Mouse (Mus musculus): ENCODE measurements around the gene Hap1. TPM values are rescaled to one million over a fixed set of nuclear protein-coding genes. Genes with fewer than 3 reads are reported as not detected.

Hap1 gene
- total and polyA plus RNA-seq, 2 experiments from 2014 or later = 2.0 to 3.5 TPM

DNA sequence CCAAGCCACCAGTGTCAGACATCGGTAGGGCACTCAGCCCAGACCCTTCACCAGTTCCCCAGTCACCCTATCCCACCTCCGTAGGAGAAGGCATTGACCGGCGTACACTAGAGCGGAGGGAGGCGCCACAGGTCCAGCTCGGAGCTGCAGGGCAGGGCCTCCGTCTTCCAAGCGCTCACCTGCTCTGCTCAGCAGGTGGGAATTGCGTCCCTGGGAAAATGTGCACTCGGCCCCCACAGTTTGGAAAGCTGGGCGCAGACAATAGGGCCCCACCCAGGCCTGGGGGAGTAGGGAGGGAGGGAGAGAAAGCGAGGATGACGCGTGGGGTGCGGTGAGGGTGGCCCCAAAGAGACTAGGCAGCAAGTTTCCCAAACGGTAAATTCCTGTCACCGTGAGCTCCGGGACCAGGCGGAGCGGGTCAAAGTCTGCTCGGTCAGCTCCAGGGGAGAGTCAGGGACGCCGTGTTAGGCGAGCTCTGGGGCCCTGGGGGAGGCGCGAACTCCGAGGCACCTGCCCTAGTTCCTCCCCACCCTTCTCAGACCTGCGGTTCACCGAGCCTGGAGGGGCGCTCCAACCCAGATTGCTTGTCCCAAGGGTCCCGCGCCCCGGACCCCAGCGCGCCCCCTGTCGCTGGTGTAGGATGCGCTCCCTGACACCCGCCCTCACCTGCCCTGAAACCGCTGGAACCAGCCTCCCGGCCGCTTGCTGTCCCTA lies 41.1 kb upstream of the Hap1 start:
- Histone ChIP-seq H3K4me2 (ENCODE audit: low read depth, low read length) (peak overlapping the region; percentile 82), H3K36me3 (replicated peaks; ENCODE audit: control insufficient read depth, insufficient read depth, low read length) (0 out of 2 replicates have a peak, but pooled peaks cover 4% of the 10 kb centered on the region), H3K27ac (ENCODE audit: low read depth) (peak overlapping the region; percentile 89), H3K27me3 (ENCODE audit: control insufficient read depth, insufficient read depth, low read length) (no peaks in the 10 kb centered on the region), H3K4me1 (ENCODE audit: control insufficient read depth, insufficient read depth) (peaks cover 67% of the 10 kb centered on the region), H3K9me3 (replicated peaks; ENCODE audit: control insufficient read depth, low read length) (no peaks in the 10 kb centered on the region), H3K4me3 (ENCODE audit: low read depth, low read length) (peak overlapping the region; percentile 79), H3K9ac (replicated peaks; ENCODE audit: low read depth, low read length) (peak overlapping the region; percentile 86)
- DNase-seq (ENCODE audit: low spot score) (peak; percentile 44), ATAC-seq (ENCODE audit: insufficient read depth, low read depth) (peak; percentile 11)
- peak; percentile 42 for TF ChIP-seq CTCF (IDR thresholded peaks at IDR 0.05; ENCODE audit: low read depth)
- peak; percentile 50; the same call in 1 of the 2 replicates for TF ChIP-seq EP300 (IDR thresholded peaks at IDR 0.05; ENCODE audit: low read depth)
- under 1% methylated on average over 41 of the region's 42 CpGs for WGBS

DNA sequence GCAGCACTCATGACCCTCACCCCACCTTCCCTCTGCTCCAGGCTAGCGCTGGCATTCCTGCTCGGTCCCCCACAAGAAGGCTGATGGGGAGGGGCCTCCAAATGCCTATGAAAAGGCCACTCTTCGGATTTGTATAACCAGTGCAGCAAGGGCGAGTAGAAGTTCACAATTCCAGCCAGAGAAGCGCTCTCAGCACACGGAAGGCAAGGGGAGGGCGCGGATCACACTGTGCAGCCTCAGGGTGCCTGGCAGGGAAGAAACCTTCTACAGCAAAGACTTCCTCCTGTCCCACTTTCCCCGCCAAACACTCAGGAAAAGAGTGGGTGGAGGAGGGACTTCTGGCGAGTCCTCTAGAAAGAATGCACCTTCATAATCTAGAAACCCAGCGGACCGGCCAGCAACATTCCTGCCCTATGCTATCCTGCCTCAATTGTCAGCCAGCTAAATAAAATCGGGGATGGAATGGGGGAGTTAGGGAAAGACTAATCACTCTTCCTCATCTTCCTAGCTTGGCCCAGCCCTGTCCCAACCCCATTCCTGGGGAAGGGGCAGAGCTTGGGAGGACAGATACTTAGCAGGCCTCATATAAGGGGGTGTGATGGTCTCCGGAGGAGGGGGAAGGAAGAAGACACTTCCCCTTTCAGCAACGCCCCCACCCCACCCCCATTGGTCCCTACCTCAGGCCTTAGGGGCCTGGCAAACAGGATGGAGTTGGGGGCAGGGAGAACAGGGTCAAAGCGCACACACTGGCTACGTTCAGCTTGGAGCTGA lies 40.1 kb upstream of the Hap1 start:
- Histone ChIP-seq H3K9me3 (replicated peaks; ENCODE audit: control insufficient read depth, low read length) (no peaks in the 10 kb centered on the region), H3K4me2 (ENCODE audit: low read depth, low read length) (peak overlapping the region; percentile 82), H3K4me3 (ENCODE audit: low read depth, low read length) (peak overlapping the region; percentile 79), H3K27me3 (ENCODE audit: control insufficient read depth, insufficient read depth, low read length) (no peaks in the 10 kb centered on the region), H3K27ac (ENCODE audit: low read depth) (peak overlapping the region; percentile 89), H3K9ac (replicated peaks; ENCODE audit: low read depth, low read length) (peak overlapping the region; percentile 86), H3K4me1 (ENCODE audit: control insufficient read depth, insufficient read depth) (peaks cover 67% of the 10 kb centered on the region), H3K36me3 (replicated peaks; ENCODE audit: control insufficient read depth, insufficient read depth, low read length) (0 out of 2 replicates have a peak, but pooled peaks cover 4% of the 10 kb centered on the region)
- ATAC-seq (ENCODE audit: insufficient read depth, low read depth) (no peak), DNase-seq (ENCODE audit: low spot score) (peak; percentile 47)
- WGBS = 8% methylated on average over 17 of the region's 17 CpGs
- TF ChIP-seq CTCF (IDR thresholded peaks at IDR 0.05; ENCODE audit: low read depth) (no peak), EP300 (IDR thresholded peaks at IDR 0.05; ENCODE audit: low read depth) (peak; percentile 71)

DNA sequence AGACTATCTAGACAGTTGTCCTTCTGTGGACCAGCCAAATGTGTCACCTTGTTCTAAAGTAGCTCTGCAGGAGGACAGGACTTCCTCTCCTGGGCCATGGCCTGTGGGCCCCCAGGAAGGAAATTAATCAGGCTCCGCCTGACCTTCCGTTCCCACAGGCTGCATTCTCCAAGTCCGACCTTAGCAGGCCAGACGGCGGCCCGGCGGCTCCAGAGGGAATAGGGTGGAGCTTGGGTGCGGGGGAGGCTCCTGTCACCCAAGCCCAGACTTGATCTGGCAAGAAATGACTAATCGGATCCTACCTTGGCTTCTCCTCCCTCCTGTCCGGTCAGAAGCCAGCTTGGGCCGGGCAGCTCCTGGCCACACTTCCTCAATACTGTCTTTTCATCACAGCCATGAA lies 39.3 kb upstream of the Hap1 start:
- peak overlapping the region; percentile 79 for H3K4me3 ChIP-seq (ENCODE audit: low read depth, low read length)
- 3% methylated on average over 11 of the region's 11 CpGs for WGBS
- no peaks in the 10 kb centered on the region for H3K27me3 ChIP-seq (ENCODE audit: control insufficient read depth, insufficient read depth, low read length)
- H3K36me3 ChIP-seq (replicated peaks; ENCODE audit: control insufficient read depth, insufficient read depth, low read length) = 0 out of 2 replicates have a peak, but pooled peaks cover 4% of the 10 kb centered on the region
- peak overlapping the region; percentile 89 for H3K27ac ChIP-seq (ENCODE audit: low read depth)
- H3K4me1 ChIP-seq (ENCODE audit: control insufficient read depth, insufficient read depth) = peaks cover 67% of the 10 kb centered on the region
- H3K9ac ChIP-seq (replicated peaks; ENCODE audit: low read depth, low read length) = peak overlapping the region; percentile 86; the same call in 1 of the 2 replicates
- no peaks in the 10 kb centered on the region for H3K9me3 ChIP-seq (replicated peaks; ENCODE audit: control insufficient read depth, low read length)
- TF ChIP-seq CTCF (IDR thresholded peaks at IDR 0.05; ENCODE audit: low read depth) = no peak
- peak; percentile 41; the same call in 1 of the 2 replicates for TF ChIP-seq EP300 (IDR thresholded peaks at IDR 0.05; ENCODE audit: low read depth)
- no peak for ATAC-seq (ENCODE audit: insufficient read depth, low read depth)
- DNase-seq (ENCODE audit: low spot score) = peak; percentile 55
- H3K4me2 ChIP-seq (ENCODE audit: low read depth, low read length) = peak overlapping the region; percentile 82

DNA sequence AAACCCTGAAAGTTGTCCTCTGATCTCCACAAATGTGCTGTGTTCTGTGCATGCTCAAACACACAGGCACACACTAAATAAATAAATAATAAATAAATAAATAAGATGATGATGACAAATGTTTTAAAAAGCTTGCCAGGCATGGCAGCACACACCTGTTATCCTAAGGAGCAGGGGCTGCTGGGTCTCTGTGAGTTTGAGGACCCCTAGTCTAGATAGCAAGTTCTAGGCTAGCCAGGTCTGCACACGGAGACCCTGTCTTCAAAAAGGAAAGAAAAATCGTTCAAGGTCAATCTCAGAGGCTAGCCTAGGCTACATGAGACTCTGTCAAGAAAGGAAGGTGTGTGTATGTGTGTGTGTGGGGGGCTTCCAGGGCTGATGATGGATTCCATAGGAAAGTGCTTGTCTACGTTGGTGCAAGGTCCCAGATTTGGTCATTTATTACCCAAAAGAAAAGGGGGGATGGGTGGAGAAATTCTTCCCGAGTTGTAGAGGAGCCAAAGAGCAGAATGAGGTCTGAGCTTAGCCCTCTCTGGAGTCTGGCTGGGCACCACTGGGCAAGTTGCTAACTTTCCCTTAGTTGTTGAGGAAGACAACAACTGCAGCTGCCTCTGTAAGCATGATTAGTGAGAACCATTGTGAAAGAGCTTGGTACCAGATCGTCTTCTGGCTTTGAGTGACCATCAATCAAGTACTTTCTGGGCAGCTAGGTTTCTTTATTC lies 38.6 kb upstream of the Hap1 start:
- peak overlapping the region; percentile 86; the same call in 1 of the 2 replicates for H3K9ac ChIP-seq (replicated peaks; ENCODE audit: low read depth, low read length)
- DNase-seq (ENCODE audit: low spot score) (no peak), ATAC-seq (ENCODE audit: insufficient read depth, low read depth) (no peak)
- H3K27ac ChIP-seq (ENCODE audit: low read depth) = peak overlapping the region; percentile 89
- H3K4me3 ChIP-seq (ENCODE audit: low read depth, low read length) = peak overlapping the region; percentile 79; the same call in 1 of the 2 replicates
- 0 out of 2 replicates have a peak, but pooled peaks cover 4% of the 10 kb centered on the region for H3K36me3 ChIP-seq (replicated peaks; ENCODE audit: control insufficient read depth, insufficient read depth, low read length)
- H3K27me3 ChIP-seq (ENCODE audit: control insufficient read depth, insufficient read depth, low read length) = no peaks in the 10 kb centered on the region
- peak overlapping the region; percentile 82 for H3K4me2 ChIP-seq (ENCODE audit: low read depth, low read length)
- H3K4me1 ChIP-seq (ENCODE audit: control insufficient read depth, insufficient read depth) = peaks cover 67% of the 10 kb centered on the region
- no peaks in the 10 kb centered on the region for H3K9me3 ChIP-seq (replicated peaks; ENCODE audit: control insufficient read depth, low read length)
- WGBS = 55% methylated on average over 5 of the region's 5 CpGs
- no peak for TF ChIP-seq EP300 (IDR thresholded peaks at IDR 0.05; ENCODE audit: low read depth)
- no peak for TF ChIP-seq CTCF (IDR thresholded peaks at IDR 0.05; ENCODE audit: low read depth)

DNA sequence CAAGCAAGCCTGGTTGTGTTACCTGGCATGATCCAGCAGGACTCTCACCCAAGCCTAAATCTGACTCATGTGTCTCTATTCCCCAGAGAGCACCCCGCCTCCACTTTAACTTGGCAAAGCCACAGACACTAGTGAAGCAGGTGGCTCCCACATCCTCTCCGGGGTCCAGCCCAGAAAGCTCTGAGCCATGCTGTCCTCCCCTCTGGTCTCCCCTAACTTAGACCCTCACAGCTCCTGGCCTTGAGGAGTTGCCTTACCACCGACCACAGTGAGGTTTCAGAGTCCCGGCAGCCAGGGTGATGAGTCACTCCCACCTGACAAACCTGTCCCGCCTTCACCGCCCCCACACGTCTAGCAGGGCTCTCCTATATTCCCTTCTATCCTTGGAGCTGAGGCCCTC lies 37.8 kb upstream of the Hap1 start:
- peak overlapping the region; percentile 29 for H3K4me2 ChIP-seq (ENCODE audit: low read depth, low read length)
- ATAC-seq (ENCODE audit: insufficient read depth, low read depth) (no peak), DNase-seq (ENCODE audit: low spot score) (no peak)
- 32% methylated on average over 7 of the region's 7 CpGs for WGBS
- H3K27ac ChIP-seq (ENCODE audit: low read depth) = peak overlapping the region; percentile 37; the same call in 1 of the 2 replicates
- 0 out of 2 replicates have a peak, but pooled peaks cover 4% of the 10 kb centered on the region for H3K36me3 ChIP-seq (replicated peaks; ENCODE audit: control insufficient read depth, insufficient read depth, low read length)
- H3K9ac ChIP-seq (replicated peaks; ENCODE audit: low read depth, low read length) = no peak overlapping the region
- H3K4me1 ChIP-seq (ENCODE audit: control insufficient read depth, insufficient read depth) = peaks cover 75% of the 10 kb centered on the region
- H3K4me3 ChIP-seq (ENCODE audit: low read depth, low read length) = no peak overlapping the region; the same call in 1 of the 2 replicates
- no peaks in the 10 kb centered on the region for H3K27me3 ChIP-seq (ENCODE audit: control insufficient read depth, insufficient read depth, low read length)
- TF ChIP-seq CTCF (IDR thresholded peaks at IDR 0.05; ENCODE audit: low read depth) = no peak
- no peak for TF ChIP-seq EP300 (IDR thresholded peaks at IDR 0.05; ENCODE audit: low read depth)
- H3K9me3 ChIP-seq (replicated peaks; ENCODE audit: control insufficient read depth, low read length) = no peaks in the 10 kb centered on the region

Data from heart, postnatal 0 days (tissue).